Mouse (Mus musculus) retina, adult 2 months (tissue): Measurements from ENCODE around the gene Apoc1.
"Not testable (repeated sequence)": the region's sequence is repeated elsewhere in the genome, so short reads cannot be mapped to it uniquely, and the experiment has no call there.

ENCODE experiments used
- DNase-seq: peaks from one replicate; pipeline ENCODE4 v3.0.0-alpha.2; 2012; ENCODE audit warnings: low read depth, low spot score

Gene Apoc1

DNA sequence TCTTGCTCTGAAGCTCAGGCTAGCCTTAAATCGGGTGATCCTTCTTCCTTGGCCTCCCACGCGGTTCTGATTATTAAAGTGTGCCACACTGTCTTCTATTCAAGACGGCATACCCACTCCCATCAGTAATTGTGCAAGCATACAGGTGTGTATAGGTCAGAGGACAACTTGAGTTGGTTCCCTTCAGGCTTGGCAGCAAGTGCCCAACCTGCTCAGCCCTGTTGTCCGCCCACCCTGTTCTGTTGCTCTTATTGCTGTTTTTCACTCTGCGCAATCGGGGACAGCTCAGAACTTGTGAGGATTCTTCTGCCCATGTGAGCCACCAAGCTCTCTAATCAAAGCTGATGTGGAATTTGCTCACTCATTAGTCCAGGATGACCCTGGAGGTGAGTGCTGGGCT is 12.8 kb upstream of the Apoc1 start:
- no peak for DNase-seq

- DNase-seq = no peak
Measured at GRCm38 (mm10) chr7:19704475-19704874, 12.0 kb upstream of the Apoc1 start.

- no peak for DNase-seq
Measured at GRCm38 (mm10) chr7:19702859-19703555, 10.5 kb upstream of the Apoc1 start.

DNA sequence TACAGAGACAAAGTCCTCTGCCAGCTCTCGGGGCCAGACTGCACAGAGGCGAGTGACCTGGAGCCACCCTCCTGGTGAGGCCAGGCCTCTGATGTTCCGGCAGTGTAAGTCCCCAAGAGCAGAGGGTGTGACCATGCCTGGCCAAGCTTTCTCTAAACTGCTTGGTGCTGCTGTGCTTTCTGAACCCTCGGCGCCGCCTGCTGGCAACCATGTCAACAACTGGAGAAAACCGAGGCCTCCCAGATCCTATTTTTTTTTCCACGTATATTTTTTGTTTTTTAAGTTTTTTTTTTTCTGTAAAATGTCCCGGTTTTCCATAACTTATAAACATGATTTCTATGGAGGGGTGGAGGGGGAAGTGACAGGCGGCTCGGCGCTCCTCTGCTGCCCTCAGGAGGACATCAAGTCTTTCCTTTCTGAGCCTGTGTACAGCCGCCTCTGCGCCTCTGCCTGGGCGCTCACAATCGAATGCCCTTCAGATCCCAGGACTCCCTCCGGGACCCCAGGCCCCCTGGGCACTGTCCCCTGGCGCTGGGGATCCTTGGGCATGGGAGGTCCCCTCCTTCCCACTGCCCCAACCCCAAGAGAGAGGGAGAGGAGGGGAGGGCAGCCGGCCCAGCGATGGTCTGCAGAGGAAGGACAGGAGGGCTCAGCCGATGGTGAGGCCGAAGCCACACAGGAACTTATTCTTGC is 8.8 kb upstream of the Apoc1 start:
- DNase-seq = no peak

- DNase-seq = no peak
Measured at GRCm38 (mm10) chr7:19700299-19701068, 8.0 kb upstream of the Apoc1 start.

DNA sequence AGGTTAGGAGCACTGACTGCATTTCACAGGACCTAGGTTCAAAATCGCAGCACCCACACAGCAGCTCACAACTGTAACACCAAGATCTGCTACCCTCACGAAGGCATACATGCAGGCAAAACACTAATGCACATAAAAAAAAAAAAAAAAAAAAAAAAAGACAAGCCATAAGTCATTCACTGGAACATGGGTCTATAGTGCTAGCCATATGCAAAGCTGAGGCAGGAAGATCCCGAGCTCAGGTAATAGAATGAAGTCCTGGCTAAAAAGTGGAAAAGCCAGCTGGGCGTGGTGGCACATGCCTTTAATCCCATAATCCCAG is 7.3 kb upstream of the Apoc1 start:
- no peak for DNase-seq

GRCm38 (mm10) chr7:19698907-19699826 is 6.7 kb upstream of the Apoc1 start, which contains the start of gene Apoe:
Gene Apoe, minus strand, starts transcription at chr7:19699188.
- DNase-seq = no peak

DNA sequence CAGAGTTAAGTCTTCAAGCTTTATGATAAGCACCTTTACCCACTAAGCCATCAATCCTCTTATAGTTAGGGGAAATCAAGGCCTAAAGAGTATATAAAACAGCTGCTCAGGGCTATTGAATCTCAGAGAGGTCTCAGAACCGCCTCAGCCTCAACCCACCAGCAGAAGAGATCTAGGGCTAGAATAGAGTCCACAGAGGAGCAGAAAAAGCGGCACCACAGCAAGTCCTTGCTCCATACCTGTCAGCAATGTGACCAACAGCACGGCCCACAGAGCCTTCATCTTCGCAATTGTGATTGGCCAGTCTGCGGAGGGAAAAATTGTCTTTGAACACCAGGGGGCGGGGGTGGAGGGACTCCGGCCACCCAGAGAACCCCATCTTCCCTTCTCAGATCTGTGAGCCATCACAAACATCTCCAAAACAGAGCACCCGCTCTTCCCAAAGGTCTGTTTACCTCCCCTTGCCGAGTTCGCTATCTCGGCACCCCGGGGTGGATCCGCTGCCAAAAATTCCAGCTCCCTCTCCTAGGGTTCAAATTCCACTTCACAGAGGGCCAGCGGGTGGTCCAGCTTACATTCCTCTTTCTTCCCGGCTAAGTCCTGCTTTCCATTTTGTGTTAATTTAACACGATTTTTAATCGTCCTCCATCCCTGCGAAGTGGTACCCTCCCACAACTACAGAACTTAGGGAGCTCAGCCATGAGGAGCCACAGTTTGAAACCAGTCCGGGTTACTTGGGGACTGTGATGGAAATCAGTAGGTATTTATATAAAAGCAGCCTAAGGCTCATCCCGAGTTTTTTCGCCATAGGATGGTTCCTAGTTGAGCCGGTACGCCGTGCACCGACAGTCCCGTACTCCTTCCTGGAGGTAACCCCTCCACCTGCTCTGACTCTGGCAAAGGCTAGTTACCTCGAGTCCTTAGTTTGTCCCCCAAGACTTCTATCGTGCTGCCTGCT is 5.8 kb upstream of the Apoc1 start:
- DNase-seq = no peak

- DNase-seq = no peak
Measured at GRCm38 (mm10) chr7:19696336-19696873, 3.9 kb upstream of the Apoc1 start.

GRCm38 (mm10) chr7:19695881-19696280 is 3.4 kb upstream of the Apoc1 start:
- DNase-seq = no peak

GRCm38 (mm10) chr7:19695213-19695594 is 2.7 kb upstream of the Apoc1 start:
- no peak for DNase-seq

GRCm38 (mm10) chr7:19694336-19695212 is 2.1 kb upstream of the Apoc1 start:
- DNase-seq = no peak

DNA sequence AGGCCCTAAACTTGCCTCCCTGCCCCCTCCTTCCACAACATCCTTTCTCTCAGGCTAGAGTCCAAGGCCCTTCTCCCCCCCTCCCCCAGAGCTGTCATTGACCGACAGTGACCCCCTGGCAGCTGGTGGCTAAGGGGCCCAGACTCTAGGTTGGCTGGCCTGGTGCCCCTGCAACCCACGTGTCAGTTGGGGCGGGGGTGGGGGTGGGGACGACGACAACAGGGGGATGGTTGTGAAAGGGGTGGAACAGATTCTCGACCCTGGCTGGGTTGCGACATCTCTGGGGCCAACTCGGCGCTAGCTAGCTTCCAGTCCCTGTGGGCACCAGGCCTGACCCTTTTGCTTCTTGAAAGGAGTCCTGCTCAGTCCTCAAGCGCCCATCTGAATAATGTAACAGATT is 961 bp upstream of the Apoc1 start:
- DNase-seq = no peak

DNA sequence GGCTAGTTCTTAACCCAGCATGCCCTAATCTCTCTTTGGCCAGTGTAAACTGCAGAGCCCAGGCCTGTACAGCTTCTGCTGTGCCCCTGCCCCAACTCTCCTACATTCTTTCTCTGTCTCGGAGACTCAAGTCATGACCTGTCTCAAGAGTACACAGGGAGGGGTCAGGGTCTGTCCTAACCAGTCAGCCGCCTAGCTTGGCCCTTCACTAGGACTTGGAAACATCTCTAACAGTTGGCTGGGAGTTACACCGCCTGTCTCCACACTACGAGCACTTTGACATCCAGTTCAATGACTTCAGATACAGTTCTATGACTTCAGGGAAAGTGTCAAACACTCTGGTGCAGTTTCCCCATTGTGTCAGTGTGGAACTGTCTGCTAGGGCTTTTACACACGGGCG is 1.0 kb downstream of the Apoc1 start:
- DNase-seq = no peak

DNA sequence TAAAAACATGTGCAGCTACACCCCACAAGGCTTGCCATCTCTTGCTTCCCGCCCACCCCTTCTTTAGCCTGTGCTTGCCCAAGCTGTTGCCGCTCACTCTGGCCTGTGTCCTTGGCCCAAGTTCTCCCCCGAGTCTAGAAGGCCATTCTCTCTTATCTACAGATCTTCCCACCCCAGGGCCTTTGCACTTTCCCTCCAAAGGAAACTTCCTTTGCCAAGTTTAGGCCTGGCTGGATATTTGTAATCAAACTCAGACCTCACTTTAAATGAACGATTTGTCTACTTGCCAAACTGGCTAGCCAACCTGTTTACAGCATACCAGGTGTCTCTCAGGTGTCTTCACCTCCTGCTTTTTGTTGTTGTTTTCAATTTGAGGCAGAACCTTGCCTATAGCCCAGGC is 1.6 kb downstream of the Apoc1 start:
- DNase-seq = no peak

- no peak for DNase-seq
Measured at GRCm38 (mm10) chr7:19688611-19689010, 3.8 kb downstream of the Apoc1 start.

DNA sequence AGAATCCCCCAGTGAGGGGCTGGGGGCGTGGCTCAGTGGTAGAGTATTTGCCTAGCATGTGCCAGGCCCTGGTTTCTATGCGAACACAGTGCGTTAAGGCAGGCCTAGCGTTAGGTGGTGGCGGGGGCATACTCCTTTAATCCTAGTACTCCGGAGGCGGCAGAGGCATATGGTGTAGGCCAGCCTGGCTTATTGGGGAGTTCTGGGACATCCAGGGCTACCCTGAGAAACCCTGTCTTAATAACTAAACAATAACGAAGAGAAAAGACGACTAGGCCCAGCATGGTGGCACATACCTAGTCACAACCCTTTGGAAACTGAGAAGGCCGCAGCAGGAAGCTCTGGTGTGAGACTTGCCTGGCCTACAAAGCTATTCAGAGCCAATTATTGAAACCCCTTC is 4.4 kb downstream of the Apoc1 start:
- no peak for DNase-seq

DNA sequence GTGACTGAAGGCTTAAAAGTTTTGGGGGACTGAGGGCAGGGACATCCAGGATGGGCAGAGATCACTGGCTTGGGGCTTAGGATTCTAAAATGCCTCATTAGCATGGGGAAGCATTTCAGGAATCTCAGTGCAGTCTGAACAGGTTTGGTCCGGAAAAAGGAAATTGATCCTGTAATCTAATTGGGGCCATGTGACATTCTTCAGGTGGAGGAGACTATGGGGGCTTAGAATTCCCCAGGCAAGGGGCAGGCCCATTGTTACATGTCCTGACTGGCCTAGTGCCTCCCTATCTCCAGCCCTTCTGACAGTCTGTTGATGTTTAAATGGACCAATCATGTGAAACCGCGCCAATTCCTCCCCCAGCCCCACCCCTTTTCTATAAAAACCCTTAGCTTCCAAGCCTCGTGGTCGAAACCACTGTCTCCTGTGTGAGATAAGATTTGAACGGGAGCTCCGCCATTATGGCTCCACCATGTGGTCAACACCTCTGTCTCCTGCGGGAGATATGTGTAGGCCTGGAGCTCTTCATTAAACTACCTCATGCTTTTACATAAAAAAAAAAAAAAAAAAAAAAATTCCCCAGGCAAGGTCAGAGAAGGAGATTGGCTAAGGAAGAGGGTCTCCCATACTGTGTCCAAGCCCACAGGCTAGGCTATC is 5.4 kb downstream of the Apoc1 start:
- not testable (repeated sequence) for DNase-seq

DNA sequence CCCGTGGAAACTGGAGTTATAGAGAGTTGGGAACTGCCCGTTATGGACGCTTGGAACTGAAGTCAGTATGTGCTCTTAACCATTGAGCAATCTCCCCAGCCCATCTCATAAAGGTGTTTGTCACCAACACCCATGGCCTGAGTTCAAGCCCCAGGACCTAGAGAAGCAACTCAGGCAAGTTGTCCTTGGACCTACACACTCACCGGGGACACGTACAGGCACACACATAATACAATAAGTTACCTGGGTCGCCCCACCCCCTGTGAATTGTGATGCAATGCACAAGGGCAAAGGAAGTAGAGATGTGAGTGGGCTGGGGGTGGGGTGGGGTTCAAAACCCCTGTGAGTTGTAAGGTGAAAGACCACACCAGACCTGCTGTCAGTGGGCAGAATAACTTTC is 5.9 kb downstream of the Apoc1 start:
- no peak for DNase-seq
